Mouse (Mus musculus) heart, embryonic 11.5 days (tissue): Measurements from ENCODE around the gene Clec4a4. TPM values are rescaled to one million over a fixed set of nuclear protein-coding genes. Genes with fewer than 3 reads are reported as not detected.
"Not testable (repeated sequence)": the region's sequence is repeated elsewhere in the genome, so short reads cannot be mapped to it uniquely, and the experiment has no call there.

Source experiments
- ATAC-seq: fragments of 200-750 bp; cut with Nextera tagmentation; replicated peaks from 2 replicates; pipeline ENCODE4 v1.8.0; 2017; ENCODE audit warnings: moderate library complexity; ENCODE audit not compliant: insufficient number of reproducible peaks, low FRiP score, low TSS enrichment
- H3K27ac ChIP-seq: fragments of 300-500 bp; sonication (generic); 2 replicates; pipeline ENCODE4 v1.5.1; 2014; ENCODE audit warnings: mild to moderate bottlenecking, low read depth, low read length
- H3K27me3 ChIP-seq: fragments of 300-500 bp; sonication (generic); 2 replicates; pipeline ENCODE4 v1.6.1; 2014; ENCODE audit warnings: mild to moderate bottlenecking, low read length, mixed read lengths; ENCODE audit not compliant: control insufficient read depth, insufficient read depth
- H3K36me3 ChIP-seq: fragments of 300-500 bp; sonication (generic); 2 replicates; pipeline ENCODE4 v1.6.1; 2014; ENCODE audit warnings: mild to moderate bottlenecking, low read length, moderate library complexity, mixed read lengths; ENCODE audit not compliant: control insufficient read depth, insufficient read depth
- H3K4me1 ChIP-seq: fragments of 300-500 bp; sonication (generic); 2 replicates; pipeline ENCODE4 v1.6.1; 2014; ENCODE audit warnings: low read length; ENCODE audit not compliant: control insufficient read depth, insufficient read depth
- H3K4me2 ChIP-seq: fragments of 300-500 bp; sonication (generic); 2 replicates; pipeline ENCODE4 v1.6.1; 2014; ENCODE audit warnings: mild to moderate bottlenecking, moderate library complexity
- H3K4me3 ChIP-seq: fragments of 300-500 bp; sonication (generic); 2 replicates; pipeline ENCODE4 v1.5.1; 2014; ENCODE audit warnings: low read depth, low read length
- H3K9ac ChIP-seq: fragments of 300-500 bp; sonication (generic); 2 replicates; pipeline ENCODE4 v1.6.1; 2014; ENCODE audit warnings: mild to moderate bottlenecking, low read depth, low read length, moderate library complexity
- H3K9me3 ChIP-seq: fragments of 300-500 bp; sonication (generic); replicated peaks from 2 replicates; pipeline ENCODE4 v1.6.1; 2016; ENCODE audit warnings: low read length; ENCODE audit not compliant: control insufficient read depth
- WGBS: fragments of 180-500 bp; shearing (Covaris S2); extraction: QIAGEN DNeasy Blood & Tissue Kit; methylation state at CpG from one replicate; pipeline ENCODE4 v1.1.7; 2014; ENCODE audit not compliant: insufficient replicate concordance; 5-methylcytosine and 5-hydroxymethylcytosine counted together
- polyA plus RNA-seq: library from polyadenylated mRNA; unstranded; fragments of >200 nt; fragmentation: Nextera tagmentation; extraction: Ambion mirVana; gene quantifications from 2 replicates; pipeline ENCODE4 v1.2.1, GENCODE M21; 2014

The Clec4a4 gene
- polyA plus RNA-seq: not detected in 2 replicates

DNA sequence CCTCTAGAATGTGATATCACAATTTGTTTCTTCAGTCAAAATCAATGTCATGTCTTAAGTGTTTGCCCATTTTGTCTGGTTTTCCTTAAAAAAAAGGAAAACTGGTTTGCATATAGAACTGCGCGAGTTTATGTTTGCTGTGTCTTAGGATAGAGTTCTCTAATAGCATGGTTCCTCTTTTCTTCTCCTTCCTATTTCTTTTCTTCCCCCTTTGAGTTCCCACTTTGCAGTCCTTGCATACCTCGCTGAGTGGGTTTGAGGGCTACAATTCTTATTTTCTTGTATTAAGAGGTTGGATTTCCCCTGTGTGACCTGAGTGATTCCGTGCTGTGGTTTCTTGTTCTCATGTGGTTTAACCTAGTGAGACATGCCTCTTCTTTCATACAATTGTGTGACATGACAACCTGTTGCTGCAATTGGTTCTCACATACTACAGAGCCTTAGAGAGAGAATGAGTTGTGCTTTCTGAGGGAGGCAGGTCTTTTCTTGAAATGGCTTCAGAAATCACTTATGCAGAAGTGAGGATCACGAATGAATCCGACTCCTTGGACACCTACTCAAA, at the start of gene Clec4a4:
Gene Clec4a4 (plus strand): TSS at position 492 of the 562 bp plus-strand sequence.
- WGBS: 81% methylated on average over 6 of the region's 6 CpGs
- no peaks in the 10 kb centered on the region for H3K4me1 ChIP-seq
- no peak within 1 kb of the TSS for H3K4me3 ChIP-seq
- no peaks in the 10 kb centered on the region for H3K36me3 ChIP-seq
- no peaks in the 10 kb centered on the region; the same call in 1 of the 2 replicates for H3K9me3 ChIP-seq
- H3K9ac ChIP-seq: no peak within 1 kb of the TSS
- H3K4me2 ChIP-seq: no peak within 1 kb of the TSS
- ATAC-seq: no peak
- H3K27ac ChIP-seq: no peak within 1 kb of the TSS
- no peaks in the 10 kb centered on the region for H3K27me3 ChIP-seq

DNA sequence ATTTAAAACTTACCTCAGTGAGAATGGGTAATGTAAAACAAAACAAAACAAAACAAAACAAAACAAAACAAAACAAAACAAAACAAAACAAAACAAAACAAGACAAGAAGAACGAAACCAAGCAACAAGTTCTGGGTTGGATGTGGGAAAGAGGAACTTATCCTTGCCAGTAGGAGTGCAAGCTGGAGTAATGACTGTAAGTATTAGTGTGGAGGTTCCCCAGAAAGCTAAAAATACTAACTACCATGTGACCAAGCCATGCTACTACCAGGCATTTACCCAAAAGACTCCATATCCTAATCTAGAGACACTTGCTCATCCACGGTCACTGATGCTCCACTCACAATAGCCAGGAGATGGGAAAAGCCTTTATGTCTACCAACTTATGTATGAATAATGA, 43.4 kb upstream of the Clec4a4 start:
- H3K9ac ChIP-seq: no peak overlapping the region
- H3K4me1 ChIP-seq: no peaks in the 10 kb centered on the region
- H3K4me3 ChIP-seq: no peak overlapping the region
- WGBS: 73% methylated on average over 2 of the region's 2 CpGs
- H3K27me3 ChIP-seq: no peaks in the 10 kb centered on the region
- H3K4me2 ChIP-seq: no peak overlapping the region
- no peaks in the 10 kb centered on the region for H3K9me3 ChIP-seq
- ATAC-seq: no peak
- no peak overlapping the region for H3K27ac ChIP-seq
- H3K36me3 ChIP-seq: no peaks in the 10 kb centered on the region

- Histone ChIP-seq H3K4me3 (no peak within 1 kb of the TSS), H3K4me2 (no peak within 1 kb of the TSS), H3K9me3 (no peaks in the 10 kb centered on the region), H3K36me3 (no peaks in the 10 kb centered on the region), H3K4me1 (no peaks in the 10 kb centered on the region), H3K9ac (no peak within 1 kb of the TSS), H3K27me3 (no peaks in the 10 kb centered on the region), H3K27ac (no peak within 1 kb of the TSS)
- WGBS: 78% methylated on average over 8 of the region's 8 CpGs
- no peak for ATAC-seq
Measured at GRCm38 (mm10) chr6:122952401-122952800, 37.8 kb upstream of the Clec4a4 start, which contains the start of gene Clec4a3. Gene Clec4a3 (plus strand): TSS chr6:122952515.

GRCm38 (mm10) chr6:122964562-122964961, 25.6 kb upstream of the Clec4a4 start:
- ATAC-seq: no peak
- 77% methylated on average over 2 of the region's 2 CpGs for WGBS
- Histone ChIP-seq H3K9ac (no peak overlapping the region), H3K27ac (no peak overlapping the region), H3K27me3 (no peaks in the 10 kb centered on the region), H3K4me2 (no peak overlapping the region), H3K4me1 (no peaks in the 10 kb centered on the region), H3K36me3 (no peaks in the 10 kb centered on the region), H3K9me3 (peaks cover 6% of the 10 kb centered on the region), H3K4me3 (no peak overlapping the region)

GRCm38 (mm10) chr6:122969048-122969447, 21.1 kb upstream of the Clec4a4 start:
- Histone ChIP-seq H3K9me3 (no peaks in the 10 kb centered on the region; the same call in 1 of the 2 replicates), H3K36me3 (no peaks in the 10 kb centered on the region), H3K4me3 (no peak overlapping the region), H3K4me1 (no peaks in the 10 kb centered on the region), H3K27ac (no peak overlapping the region), H3K4me2 (no peak overlapping the region), H3K9ac (no peak overlapping the region), H3K27me3 (no peaks in the 10 kb centered on the region)
- no peak for ATAC-seq
- 78% methylated on average over 2 of the region's 2 CpGs for WGBS

DNA sequence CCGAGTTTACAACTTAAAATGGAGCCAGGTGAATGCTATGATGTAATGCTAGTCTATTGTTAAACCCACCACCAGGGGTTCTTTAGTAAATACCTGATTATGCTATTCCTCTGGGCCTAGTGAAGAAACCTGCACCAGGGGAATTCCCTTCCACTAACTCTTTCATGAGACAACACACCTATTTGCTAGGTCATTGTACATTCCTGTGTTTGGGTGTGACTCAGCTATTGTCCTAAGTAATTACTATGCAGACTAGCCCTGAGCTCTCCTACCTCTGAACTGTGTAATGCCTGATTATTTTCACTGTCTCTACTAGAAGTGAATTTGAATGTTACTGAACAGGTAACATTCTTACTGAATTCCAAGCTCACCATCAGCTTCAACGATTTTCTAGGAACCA, 14.5 kb downstream of the Clec4a4 start:
- WGBS: 67% methylated on average over 2 of the region's 2 CpGs
- not testable (repeated sequence) for H3K4me3 ChIP-seq, H3K4me2 ChIP-seq, H3K27ac ChIP-seq, H3K9me3 ChIP-seq, H3K27me3 ChIP-seq, H3K36me3 ChIP-seq, H3K9ac ChIP-seq, H3K4me1 ChIP-seq, ATAC-seq

GRCm38 (mm10) chr6:123005591-123005990, 15.4 kb downstream of the Clec4a4 start:
- no peaks in the 10 kb centered on the region for H3K27me3 ChIP-seq
- no peak overlapping the region for H3K9ac ChIP-seq
- no peaks in the 10 kb centered on the region for H3K9me3 ChIP-seq
- H3K27ac ChIP-seq: no peak overlapping the region
- 46% methylated on average over 1 of the region's 1 CpGs for whole genome bisulfite sequencing
- no peaks in the 10 kb centered on the region for H3K4me1 ChIP-seq
- H3K4me3 ChIP-seq: no peak overlapping the region
- H3K4me2 ChIP-seq: no peak overlapping the region
- H3K36me3 ChIP-seq: no peaks in the 10 kb centered on the region
- no peak for ATAC-seq

- ATAC-seq: no peak
- Histone ChIP-seq H3K27ac (no peak within 1 kb of the TSS), H3K4me2 (no peak within 1 kb of the TSS), H3K4me3 (no peak within 1 kb of the TSS), H3K27me3 (no peaks in the 10 kb centered on the region), H3K9ac (no peak within 1 kb of the TSS), H3K36me3 (no peaks in the 10 kb centered on the region), H3K9me3 (0 out of 2 replicates have a peak, but pooled peaks cover 7% of the 10 kb centered on the region), H3K4me1 (no peaks in the 10 kb centered on the region)
- 70% methylated on average over 2 of the region's 2 CpGs for WGBS
Measured at GRCm38 (mm10) chr6:123049742-123050372, 59.7 kb downstream of the Clec4a4 start, which contains the start of gene Clec4b1. Gene Clec4b1 (plus strand): TSS chr6:123049962.
